Comparison of ENCODE assay signal across 11 mouse cellular contexts in the genomic region with DNA sequence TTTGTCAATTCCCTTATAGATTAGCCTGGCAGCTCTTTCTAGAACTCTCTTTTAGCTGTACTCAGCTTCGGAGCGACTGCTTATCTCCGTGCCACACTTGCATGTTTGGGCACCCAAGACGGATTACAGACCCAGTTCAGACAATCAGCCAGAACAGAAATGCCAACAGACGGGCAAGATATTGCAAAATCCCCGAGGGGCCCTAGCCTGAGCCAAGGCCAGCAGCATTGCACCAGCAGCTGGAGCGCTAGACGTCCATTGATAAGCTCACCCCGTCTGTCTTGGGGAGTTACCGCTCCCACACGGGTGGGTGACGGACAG. TPM values are rescaled to one million over a fixed set of nuclear protein-coding genes. Genes with fewer than 3 reads are reported as not detected.
DNase-seq lines count a peak whose midpoint lies in the region; ATAC-seq and TF ChIP-seq lines count a peak whose summit lies in the region.
"Had no signal": no experiment of that assay in that cellular context is flagged by ENCODE, and none has a peak within 500 bp of the region (broad histone marks: within the 10 kb centered on the region; RNA-seq: fewer than 3 reads in every experiment).

No protein-coding gene starts in this region.

- H3K9me3 ChIP-seq in midbrain, embryonic 14.5 days (ENCODE audit: control insufficient read depth, low read length), result no peaks in the 10 kb centered on the region
- no peaks in the 10 kb centered on the region for H3K9me3 ChIP-seq in midbrain, embryonic 15.5 days
- H3K9me3 ChIP-seq in liver, embryonic 11.5 days (ENCODE audit: control insufficient read depth, low read length), result no peaks in the 10 kb centered on the region
- peaks cover 4% of the 10 kb centered on the region; the same call in 1 of the 2 replicates for H3K9me3 ChIP-seq in forebrain, embryonic 10.5 days
- H3K9me3 ChIP-seq: hindbrain, embryonic 12.5 days; limb, embryonic 15.5 days had no signal

- H3K4me1 ChIP-seq in midbrain, embryonic 14.5 days (ENCODE audit: control insufficient read depth, insufficient read depth, low read length), result no peaks in the 10 kb centered on the region
- 0 out of 2 replicates have a peak, but pooled peaks cover 5% of the 10 kb centered on the region for H3K4me1 ChIP-seq in midbrain, embryonic 15.5 days
- H3K4me1 ChIP-seq in liver, embryonic 11.5 days (replicated peaks; ENCODE audit: control insufficient read depth, insufficient read depth, low read length), result peaks cover 6% of the 10 kb centered on the region
- peaks cover 9% of the 10 kb centered on the region for H3K4me1 ChIP-seq in forebrain, embryonic 10.5 days
- H3K4me1 ChIP-seq: hindbrain, embryonic 12.5 days had no signal

- no peak for ATAC-seq in midbrain, embryonic 14.5 days (ENCODE audit: low FRiP score, low TSS enrichment)
- ATAC-seq in midbrain, embryonic 15.5 days (replicated peaks), result no peak
- ATAC-seq in liver, embryonic 11.5 days (replicated peaks; ENCODE audit: low FRiP score), result peak; percentile 88

- no peak overlapping the region for H3K9ac ChIP-seq in midbrain, embryonic 14.5 days (replicated peaks; ENCODE audit: low read length)
- no peak overlapping the region for H3K9ac ChIP-seq in midbrain, embryonic 15.5 days
- peak overlapping the region; percentile 20; the same call in 1 of the 2 replicates for H3K9ac ChIP-seq in liver, embryonic 11.5 days (ENCODE audit: low read depth, low read length)
- H3K9ac ChIP-seq: hindbrain, embryonic 12.5 days; limb, embryonic 15.5 days had no signal

- H3K36me3 ChIP-seq in midbrain, embryonic 14.5 days (ENCODE audit: control insufficient read depth, insufficient read depth, low read length), result peaks cover 20% of the 10 kb centered on the region
- H3K36me3 ChIP-seq in midbrain, embryonic 15.5 days (replicated peaks), result peaks cover 15% of the 10 kb centered on the region; the same call in 1 of the 2 replicates
- H3K36me3 ChIP-seq in liver, embryonic 11.5 days (ENCODE audit: control insufficient read depth, insufficient read depth, low read length), result peaks cover 17% of the 10 kb centered on the region
- peaks cover 22% of the 10 kb centered on the region for H3K36me3 ChIP-seq in forebrain, embryonic 10.5 days (replicated peaks)

- 68% methylated on average over 12 of the region's 12 CpGs for WGBS in midbrain, embryonic 14.5 days
- WGBS in midbrain, embryonic 15.5 days, result 71% methylated on average over 12 of the region's 12 CpGs
- 37% methylated on average over 12 of the region's 12 CpGs for WGBS in liver, embryonic 11.5 days
- WGBS in forebrain, embryonic 10.5 days, result 87% methylated on average over 12 of the region's 12 CpGs

- no peaks in the 10 kb centered on the region for H3K27me3 ChIP-seq in midbrain, embryonic 14.5 days (ENCODE audit: control insufficient read depth, insufficient read depth, low read length)
- no peaks in the 10 kb centered on the region for H3K27me3 ChIP-seq in midbrain, embryonic 15.5 days (replicated peaks)
- no peaks in the 10 kb centered on the region for H3K27me3 ChIP-seq in liver, embryonic 11.5 days (replicated peaks; ENCODE audit: control insufficient read depth, insufficient read depth, low read length)
- no peaks in the 10 kb centered on the region for H3K27me3 ChIP-seq in forebrain, embryonic 10.5 days (ENCODE audit: poor library complexity, severe bottlenecking)
- H3K27me3 ChIP-seq: hindbrain, embryonic 12.5 days; limb, embryonic 15.5 days had no signal

- no peak overlapping the region for H3K4me3 ChIP-seq in midbrain, embryonic 14.5 days (replicated peaks; ENCODE audit: low read depth, low read length)
- H3K4me3 ChIP-seq in midbrain, embryonic 15.5 days, result no peak overlapping the region
- H3K4me3 ChIP-seq in liver, embryonic 11.5 days (ENCODE audit: low read depth, low read length), result no peak overlapping the region
- no peak overlapping the region for H3K4me3 ChIP-seq in forebrain, embryonic 10.5 days
- H3K4me3 ChIP-seq: hindbrain, embryonic 12.5 days; limb, embryonic 15.5 days had no signal

- no peak overlapping the region for H3K4me2 ChIP-seq in midbrain, embryonic 14.5 days (ENCODE audit: low read length)
- no peak overlapping the region for H3K4me2 ChIP-seq in midbrain, embryonic 15.5 days
- peak overlapping the region; percentile 43 for H3K4me2 ChIP-seq in liver, embryonic 11.5 days
- H3K4me2 ChIP-seq: hindbrain, embryonic 12.5 days; limb, embryonic 15.5 days had no signal

- TF ChIP-seq CTCF in brain, embryonic 14.5 days (IDR thresholded peaks at IDR 0.05; ENCODE audit: borderline replicate concordance, extremely low read depth, insufficient read depth, insufficient read length), result no peak

- peak; percentile 20 for DNase-seq in midbrain, embryonic 14.5 days
- DNase-seq in brain, embryonic 14.5 days (ENCODE audit: low read depth), result peak; percentile 14
- DNase-seq in liver, embryonic 11.5 days (ENCODE audit: low spot score), result no peak
- DNase-seq in spleen, postnatal 4 days (ENCODE audit: low spot score in 2 of 2), result peak; percentile 87 to 88
- no peak for DNase-seq in gastrocnemius, postnatal 4 days (ENCODE audit: low spot score in 2 of 2)
- DNase-seq in kidney, postnatal 36 days, result no peak
- DNase-seq in forebrain, embryonic 10.5 days (ENCODE audit: extremely low spot score, low spot score), result no peak
- DNase-seq: layer of hippocampus, adult 9-11 months had no signal

- no peak for TF ChIP-seq POLR2A in brain, embryonic 14.5 days (IDR thresholded peaks at IDR 0.05; ENCODE audit: borderline replicate concordance, extremely low read depth, insufficient read depth, insufficient read length, poor library complexity, severe bottlenecking)

- H3K27ac ChIP-seq in midbrain, embryonic 14.5 days (replicated peaks; ENCODE audit: low read depth, low read length), result 0 out of 2 replicates have a peak overlapping the region, but pooled peaks have one; percentile 32
- H3K27ac ChIP-seq in midbrain, embryonic 15.5 days, result no peak overlapping the region
- peak overlapping the region; percentile 93 for H3K27ac ChIP-seq in liver, embryonic 11.5 days (ENCODE audit: low read depth, low read length)
- H3K27ac ChIP-seq in forebrain, embryonic 10.5 days, result no peak overlapping the region
- H3K27ac ChIP-seq: hindbrain, embryonic 12.5 days; limb, embryonic 15.5 days had no signal

RNA-seq across cellular contexts. Expression of gene Hectd4, which starts 3.9 kb away (rescaled TPM):
- 32.1 and 35.4 TPM in 2 replicates for polyA plus RNA-seq in midbrain, embryonic 14.5 days (2014; fragmentation: Nextera tagmentation; extraction: Ambion mirVana)
- 26.5 and 27.5 TPM in 2 replicates for polyA plus RNA-seq in midbrain, embryonic 15.5 days (2015; fragmentation: Nextera tagmentation; extraction: Ambion mirVana)
- 60.2 and 75.7 TPM in 2 replicates for polyA plus RNA-seq in brain, embryonic 14.5 days (2012; rRNA removed)
- 11.8 and 16.3 TPM in 2 replicates for polyA plus RNA-seq in liver, embryonic 11.5 days (2014; fragmentation: Nextera tagmentation; extraction: Ambion mirVana)
- 10 to 100 TPM; 17.3 to 20.3 TPM for total RNA-seq in gastrocnemius, postnatal 4 days (2021)
- 3.5 and 5.1 TPM in 2 replicates for polyA plus RNA-seq in forebrain, embryonic 10.5 days (2016; fragmentation: Nextera tagmentation; extraction: Ambion mirVana)

RNA-seq across cellular contexts. Expression of gene Rpl6, which starts 11.8 kb away (rescaled TPM):
- 432 and 438 TPM in 2 replicates for polyA plus RNA-seq in midbrain, embryonic 14.5 days (2014; fragmentation: Nextera tagmentation; extraction: Ambion mirVana)
- 336 and 343 TPM in 2 replicates for polyA plus RNA-seq in midbrain, embryonic 15.5 days (2015; fragmentation: Nextera tagmentation; extraction: Ambion mirVana)
- 622 and 680 TPM in 2 replicates for polyA plus RNA-seq in brain, embryonic 14.5 days (2012; rRNA removed)
- 959 and 1,036 TPM in 2 replicates for polyA plus RNA-seq in liver, embryonic 11.5 days (2014; fragmentation: Nextera tagmentation; extraction: Ambion mirVana)
- total RNA-seq in gastrocnemius, postnatal 4 days (2021), result 100 to 1,000 TPM; 868 to 943 TPM
- 659 and 678 TPM in 2 replicates for polyA plus RNA-seq in forebrain, embryonic 10.5 days (2016; fragmentation: Nextera tagmentation; extraction: Ambion mirVana)

RNA-seq across cellular contexts. Expression of gene Ptpn11, which starts 24.9 kb away (rescaled TPM):
- 29.7 and 32.7 TPM in 2 replicates for polyA plus RNA-seq in midbrain, embryonic 14.5 days (2014; fragmentation: Nextera tagmentation; extraction: Ambion mirVana)
- polyA plus RNA-seq in midbrain, embryonic 15.5 days (2015; fragmentation: Nextera tagmentation; extraction: Ambion mirVana), result 23.7 and 24.7 TPM in 2 replicates
- 41.6 and 58.5 TPM in 2 replicates for polyA plus RNA-seq in brain, embryonic 14.5 days (2012; rRNA removed)
- 21.5 TPM in 2 replicates for polyA plus RNA-seq in liver, embryonic 11.5 days (2014; fragmentation: Nextera tagmentation; extraction: Ambion mirVana)
- 10 to 100 TPM; 82.3 to 85.0 TPM for total RNA-seq in gastrocnemius, postnatal 4 days (2021)
- polyA plus RNA-seq in forebrain, embryonic 10.5 days (2016; fragmentation: Nextera tagmentation; extraction: Ambion mirVana), result 25.1 TPM in 2 replicates

Comparison
In these comparisons a context has a peak if more than half of its experiments do, and no peak if none do; other contexts are left out.
1. H3K27ac ChIP-seq: peak in midbrain, embryonic 14.5 days (single experiment) and liver, embryonic 11.5 days (single experiment); none in midbrain, embryonic 15.5 days (single experiment) and forebrain, embryonic 10.5 days (single experiment).
2. DNase-seq: peak in midbrain, embryonic 14.5 days (single experiment), brain, embryonic 14.5 days (single experiment) and spleen, postnatal 4 days (2 of 2); none in liver, embryonic 11.5 days (single experiment), gastrocnemius, postnatal 4 days (0 of 2), kidney, postnatal 36 days (0 of 2) and forebrain, embryonic 10.5 days (single experiment).